Mouse (Mus musculus) kidney, adult 2 months (tissue): ENCODE measurements around the gene Ccdc188. TPM values are rescaled to one million over a fixed set of nuclear protein-coding genes. Genes with fewer than 3 reads are reported as not detected.

Experiments
- DNase-seq: peaks from one replicate; pipeline ENCODE4 v3.0.0; 2021
- H3K27ac ChIP-seq: fragments of 200-500 bp; 2 replicates; pipeline ENCODE4 v1.5.1; 2012; ENCODE audit warnings: low read depth, low read length, control low read depth, inconsistent platforms; ENCODE audit not compliant: insufficient read depth
- H3K27me3 ChIP-seq: fragments of 200-500 bp; replicated peaks from 2 replicates; pipeline ENCODE4 v1.6.1; 2012; ENCODE audit warnings: mild to moderate bottlenecking, moderate library complexity, low read length, inconsistent platforms; ENCODE audit not compliant: control insufficient read depth, insufficient read depth
- H3K36me3 ChIP-seq: fragments of 200-500 bp; 2 replicates; pipeline ENCODE4 v1.6.1; 2012; ENCODE audit warnings: mild to moderate bottlenecking, moderate library complexity, low read length, inconsistent platforms; ENCODE audit not compliant: control insufficient read depth, insufficient read depth
- H3K4me1 ChIP-seq: fragments of 200-500 bp; 2 replicates; pipeline ENCODE4 v1.6.1; 2011; ENCODE audit warnings: low read length; ENCODE audit not compliant: control insufficient read depth, insufficient read depth
- H3K4me3 ChIP-seq: fragments of 200-500 bp; 2 replicates; pipeline ENCODE4 v1.5.1; 2011; ENCODE audit warnings: mild to moderate bottlenecking, low read depth, low read length, control low read depth; ENCODE audit not compliant: insufficient read depth
- CTCF ChIP-seq: fragments of 200-500 bp; conservative IDR thresholded peaks from 2 replicates; pipeline ENCODE4 v1.5.1; 2011; ENCODE audit warnings: low read depth, mild to moderate bottlenecking, control low read depth, low read length, moderate library complexity, mixed read lengths; ENCODE audit not compliant: insufficient read depth, insufficient read length
- POLR2A ChIP-seq: fragments of 200-500 bp; IDR thresholded peaks from one replicate; pipeline ENCODE4 v1.6.1; 2011; ENCODE audit warnings: low read depth, low read length, control low read depth
- WGBS: fragments of 180-500 bp; shearing (Covaris S2); methylation state at CpG from one replicate; pipeline ENCODE4 v1.1.7; 2018; 5-methylcytosine and 5-hydroxymethylcytosine counted together
- polyA plus RNA-seq: library from polyadenylated mRNA; depleted of rRNA; stranded (reverse); fragments of >200 nt; gene quantifications from 2 replicates; pipeline ENCODE4 v1.2.3, GENCODE M21; 2012; rRNA removed

Ccdc188 gene
- polyA plus RNA-seq, 1 experiment, result not detected

DNA sequence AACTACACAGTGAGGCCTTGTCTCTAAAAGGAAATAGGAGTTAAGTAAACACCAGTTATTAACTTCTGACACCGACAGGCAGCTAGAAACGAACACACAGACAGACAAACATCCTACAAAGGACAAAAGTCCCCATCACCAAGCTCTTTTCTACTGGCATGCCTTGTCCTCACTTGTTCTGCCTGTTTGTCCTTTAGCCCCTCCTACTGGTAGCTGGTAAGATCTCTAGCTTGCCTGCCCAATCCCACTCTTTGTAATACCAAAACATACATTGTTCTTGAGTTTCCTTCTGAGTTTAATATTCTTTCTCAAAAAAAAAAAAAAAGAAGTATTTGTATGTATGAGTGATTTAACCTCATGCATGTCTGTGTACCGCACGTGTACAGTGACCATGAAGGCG is 50.5 kb downstream of the Ccdc188 start:
- WGBS, result 87% methylated on average over 5 of the region's 5 CpGs
- H3K4me1 ChIP-seq, result no peaks in the 10 kb centered on the region
- no peak overlapping the region for H3K27ac ChIP-seq
- TF ChIP-seq POLR2A (no peak), CTCF (0 out of 2 replicates have a peak, but pooled peaks have one; percentile 15)
- H3K36me3 ChIP-seq, result peaks cover 7% of the 10 kb centered on the region; the same call in 1 of the 2 replicates
- no peaks in the 10 kb centered on the region for H3K27me3 ChIP-seq
- no peak for DNase-seq
- H3K4me3 ChIP-seq, result no peak overlapping the region

Other genes starting within 250 kb of the Ccdc188 start
- not detected in 2 replicates for gene Vpreb2, start 237.5 kb upstream of the Ccdc188 start, polyA plus RNA-seq
- gene Dgcr6, start 165.0 kb upstream of the Ccdc188 start, polyA plus RNA-seq, result 135 and 142 TPM in 2 replicates
- gene Prodh, start 127.7 kb upstream of the Ccdc188 start, polyA plus RNA-seq, result 397 and 415 TPM in 2 replicates
- gene Rtn4r, start 90.2 kb upstream of the Ccdc188 start, polyA plus RNA-seq, result 18.9 and 26.7 TPM in 2 replicates
- gene Zdhhc8, start 17.3 kb downstream of the Ccdc188 start, polyA plus RNA-seq, result 28.9 and 44.7 TPM in 2 replicates
- gene Trmt2a, start 30.8 kb downstream of the Ccdc188 start, polyA plus RNA-seq, result 39.3 and 39.4 TPM in 2 replicates
- 29.7 and 38.5 TPM in 2 replicates for gene Ranbp1, start 30.9 kb downstream of the Ccdc188 start, polyA plus RNA-seq
- gene Gm49776, start 40.4 kb downstream of the Ccdc188 start, polyA plus RNA-seq, result not detected in 2 replicates
- 11.9 and 13.2 TPM in 2 replicates for gene Dgcr8, start 71.4 kb downstream of the Ccdc188 start, polyA plus RNA-seq
- 147 and 158 TPM in 2 replicates for gene Tango2, start 130.2 kb downstream of the Ccdc188 start, polyA plus RNA-seq
- 94.2 and 98.5 TPM in 2 replicates for gene Arvcf, start 130.3 kb downstream of the Ccdc188 start, polyA plus RNA-seq
- gene Txnrd2, start 208.5 kb downstream of the Ccdc188 start, polyA plus RNA-seq, result 35.2 and 39.1 TPM in 2 replicates
- 519 and 582 TPM in 2 replicates for gene Comt, start 209.0 kb downstream of the Ccdc188 start, polyA plus RNA-seq